Mouse (Mus musculus): ENCODE measurements around the gene Fth1. TPM values are rescaled to one million over a fixed set of nuclear protein-coding genes. Genes with fewer than 3 reads are reported as not detected.
"Not testable (repeated sequence)": the region's sequence is repeated elsewhere in the genome, so short reads cannot be mapped to it uniquely, and the experiment has no call there.

Gene Fth1
- polyA plus RNA-seq (2014; fragmentation: Nextera tagmentation; extraction: Ambion mirVana), result 1,690 and 1,712 TPM in 2 replicates

DNA sequence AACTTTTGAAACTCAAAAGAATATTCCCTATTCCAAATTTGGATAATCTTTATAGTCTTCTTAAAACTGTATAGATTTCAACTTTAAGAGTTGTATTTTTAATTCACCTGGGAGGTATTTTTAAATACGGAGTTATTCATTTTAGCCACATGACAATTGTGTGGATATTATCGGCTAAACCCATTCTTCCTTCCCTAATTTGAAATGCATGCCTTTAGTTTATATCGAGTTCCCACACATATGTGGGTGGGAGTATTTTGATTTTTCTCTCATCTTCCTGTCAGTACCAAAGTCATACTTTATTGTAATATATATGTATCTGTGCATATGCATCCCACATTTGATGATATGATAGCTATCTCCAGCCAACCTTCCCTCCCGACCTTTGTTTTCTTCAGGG lies at the start of gene Fth1:
Gene Fth1, plus strand, starts transcription at position 341 of the 400 bp plus-strand sequence.
- Histone ChIP-seq H3K9me3 (ENCODE audit: control insufficient read depth, low read length) (no peaks in the 10 kb centered on the region), H3K9ac (ENCODE audit: low read depth, low read length) (no peak within 1 kb of the TSS), H3K4me2 (ENCODE audit: low read depth, low read length) (no peak within 1 kb of the TSS), H3K27me3 (replicated peaks; ENCODE audit: control insufficient read depth, insufficient read depth, low read length) (no peaks in the 10 kb centered on the region), H3K36me3 (ENCODE audit: control insufficient read depth, insufficient read depth, low read length) (peaks cover 15% of the 10 kb centered on the region), H3K4me3 (ENCODE audit: low read depth, low read length) (no peak within 1 kb of the TSS), H3K4me1 (ENCODE audit: control insufficient read depth, insufficient read depth, low read length) (peaks cover 24% of the 10 kb centered on the region), H3K27ac (replicated peaks; ENCODE audit: low read depth, low read length) (no peak within 1 kb of the TSS)
- DNase-seq (ENCODE audit: low spot score) (no peak), ATAC-seq (ENCODE audit: low read depth) (no peak)
- WGBS, result 81% methylated on average over 4 of the region's 4 CpGs

DNA sequence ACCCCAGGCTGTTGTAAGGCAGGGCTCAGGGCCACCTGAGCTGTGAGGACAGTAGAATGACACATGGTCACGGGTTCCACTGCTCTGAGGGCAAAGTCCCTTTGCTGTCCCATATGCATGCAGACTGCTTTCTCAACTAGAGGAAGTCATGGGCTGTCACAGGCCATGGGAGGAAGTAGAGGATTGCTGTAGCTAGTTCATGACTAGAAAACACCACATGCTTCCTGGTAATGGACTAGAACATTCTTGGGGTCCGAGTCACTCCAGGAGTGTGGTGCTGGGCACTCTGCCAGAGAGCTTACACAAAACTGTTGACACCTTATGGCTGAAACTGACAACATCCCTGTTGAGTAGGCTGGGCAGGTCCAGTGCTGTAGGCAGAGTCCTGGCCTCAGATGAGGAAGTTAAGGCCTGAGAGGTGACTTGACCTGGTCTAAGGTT lies 49.2 kb upstream of the Fth1 start:
- whole genome bisulfite sequencing, result 100% methylated on average over 1 of the region's 2 CpGs
- H3K4me1 ChIP-seq (ENCODE audit: control insufficient read depth, insufficient read depth, low read length); DNase-seq (ENCODE audit: low spot score); H3K4me3 ChIP-seq (ENCODE audit: low read depth, low read length); H3K9ac ChIP-seq (ENCODE audit: low read depth, low read length); ATAC-seq (ENCODE audit: low read depth); H3K36me3 ChIP-seq (ENCODE audit: control insufficient read depth, insufficient read depth, low read length); H3K9me3 ChIP-seq (ENCODE audit: control insufficient read depth, low read length); H3K4me2 ChIP-seq (ENCODE audit: low read depth, low read length); H3K27ac ChIP-seq (replicated peaks; ENCODE audit: low read depth, low read length); H3K27me3 ChIP-seq (replicated peaks; ENCODE audit: control insufficient read depth, insufficient read depth, low read length): not testable (repeated sequence)

DNA sequence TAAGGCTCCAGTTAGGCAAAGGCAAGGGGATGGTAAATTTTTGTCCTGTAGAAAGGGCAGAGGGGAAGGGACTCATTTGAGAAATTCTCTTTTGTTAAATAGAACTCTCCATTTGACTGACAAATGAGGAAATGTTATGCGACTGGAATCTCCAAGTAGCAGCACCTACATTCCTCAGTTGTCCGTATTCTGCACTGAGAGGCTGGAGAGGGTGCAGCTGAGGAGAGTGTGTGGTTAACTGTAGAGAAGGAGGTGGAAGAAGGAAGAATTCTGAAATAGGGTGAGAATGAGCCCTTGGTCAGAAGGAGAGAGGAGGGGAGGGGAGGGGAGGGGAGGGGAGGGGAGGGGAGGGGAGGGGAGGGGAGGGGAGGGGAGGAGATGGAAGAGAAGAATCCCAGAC lies 46.5 kb upstream of the Fth1 start:
- DNase-seq (ENCODE audit: low spot score) (no peak), ATAC-seq (ENCODE audit: low read depth) (no peak)
- Histone ChIP-seq H3K27ac (replicated peaks; ENCODE audit: low read depth, low read length) (no peak overlapping the region), H3K27me3 (replicated peaks; ENCODE audit: control insufficient read depth, insufficient read depth, low read length) (no peaks in the 10 kb centered on the region), H3K4me3 (ENCODE audit: low read depth, low read length) (no peak overlapping the region), H3K9ac (ENCODE audit: low read depth, low read length) (no peak overlapping the region), H3K9me3 (ENCODE audit: control insufficient read depth, low read length) (no peaks in the 10 kb centered on the region), H3K4me2 (ENCODE audit: low read depth, low read length) (no peak overlapping the region), H3K4me1 (ENCODE audit: control insufficient read depth, insufficient read depth, low read length) (no peaks in the 10 kb centered on the region), H3K36me3 (ENCODE audit: control insufficient read depth, insufficient read depth, low read length) (no peaks in the 10 kb centered on the region)
- WGBS, result 75% methylated on average over 2 of the region's 2 CpGs

DNA sequence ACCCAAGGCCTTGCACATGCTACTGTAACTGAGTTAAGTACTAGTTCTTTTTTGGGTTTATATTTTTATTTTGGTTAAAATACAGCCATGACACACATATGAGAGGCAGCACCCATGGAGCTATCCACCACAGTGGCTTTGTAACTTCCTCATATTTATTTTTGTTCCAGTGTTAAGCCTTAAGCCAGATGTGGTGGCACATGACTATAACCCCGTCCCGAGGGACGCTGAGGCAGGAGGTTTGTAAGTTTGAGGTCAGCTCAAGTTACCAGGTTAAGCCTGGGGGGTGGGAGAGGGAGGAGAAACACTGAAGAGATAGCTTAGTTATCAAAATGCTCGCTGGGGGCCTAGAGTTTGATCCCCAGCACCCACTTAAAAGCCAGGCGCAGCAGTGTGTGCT lies 43.8 kb upstream of the Fth1 start:
- no peaks in the 10 kb centered on the region for H3K36me3 ChIP-seq (ENCODE audit: control insufficient read depth, insufficient read depth, low read length)
- WGBS, result 65% methylated on average over 5 of the region's 5 CpGs
- DNase-seq (ENCODE audit: low spot score) (no peak), ATAC-seq (ENCODE audit: low read depth) (no peak)
- no peaks in the 10 kb centered on the region for H3K4me1 ChIP-seq (ENCODE audit: control insufficient read depth, insufficient read depth, low read length)
- H3K27me3 ChIP-seq (replicated peaks; ENCODE audit: control insufficient read depth, insufficient read depth, low read length), result no peaks in the 10 kb centered on the region
- no peak overlapping the region for H3K27ac ChIP-seq (replicated peaks; ENCODE audit: low read depth, low read length)
- no peak overlapping the region for H3K9ac ChIP-seq (ENCODE audit: low read depth, low read length)
- H3K4me3 ChIP-seq (ENCODE audit: low read depth, low read length), result no peak overlapping the region
- H3K9me3 ChIP-seq (ENCODE audit: control insufficient read depth, low read length), result no peaks in the 10 kb centered on the region
- H3K4me2 ChIP-seq (ENCODE audit: low read depth, low read length), result no peak overlapping the region

DNA sequence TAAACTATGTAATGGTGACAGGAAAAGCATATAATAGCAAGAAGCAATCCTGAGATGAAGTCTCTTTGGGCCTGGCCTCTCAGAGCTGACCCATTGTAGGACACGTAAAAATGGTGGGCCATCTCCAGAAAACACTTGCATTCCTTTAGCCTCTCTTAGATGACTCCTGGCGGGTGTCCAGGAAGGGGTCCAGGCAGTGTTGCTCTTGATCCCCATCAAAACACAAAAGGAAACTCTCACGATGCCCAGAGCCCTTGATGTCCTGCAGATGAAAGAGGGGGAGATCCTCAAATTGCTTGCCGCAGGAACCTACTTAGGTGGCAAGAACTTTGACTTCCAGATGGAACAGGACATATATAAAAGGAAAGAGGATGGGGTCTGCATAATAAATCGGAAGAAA lies 43.0 kb upstream of the Fth1 start:
- Histone ChIP-seq H3K27me3 (replicated peaks; ENCODE audit: control insufficient read depth, insufficient read depth, low read length) (no peaks in the 10 kb centered on the region), H3K9me3 (ENCODE audit: control insufficient read depth, low read length) (no peaks in the 10 kb centered on the region), H3K4me3 (ENCODE audit: low read depth, low read length) (no peak overlapping the region), H3K27ac (replicated peaks; ENCODE audit: low read depth, low read length) (no peak overlapping the region), H3K9ac (ENCODE audit: low read depth, low read length) (no peak overlapping the region), H3K4me1 (ENCODE audit: control insufficient read depth, insufficient read depth, low read length) (no peaks in the 10 kb centered on the region), H3K4me2 (ENCODE audit: low read depth, low read length) (no peak overlapping the region), H3K36me3 (ENCODE audit: control insufficient read depth, insufficient read depth, low read length) (no peaks in the 10 kb centered on the region)
- no peak for DNase-seq (ENCODE audit: low spot score)
- WGBS, result 65% methylated on average over 5 of the region's 5 CpGs
- ATAC-seq (ENCODE audit: low read depth), result no peak

DNA sequence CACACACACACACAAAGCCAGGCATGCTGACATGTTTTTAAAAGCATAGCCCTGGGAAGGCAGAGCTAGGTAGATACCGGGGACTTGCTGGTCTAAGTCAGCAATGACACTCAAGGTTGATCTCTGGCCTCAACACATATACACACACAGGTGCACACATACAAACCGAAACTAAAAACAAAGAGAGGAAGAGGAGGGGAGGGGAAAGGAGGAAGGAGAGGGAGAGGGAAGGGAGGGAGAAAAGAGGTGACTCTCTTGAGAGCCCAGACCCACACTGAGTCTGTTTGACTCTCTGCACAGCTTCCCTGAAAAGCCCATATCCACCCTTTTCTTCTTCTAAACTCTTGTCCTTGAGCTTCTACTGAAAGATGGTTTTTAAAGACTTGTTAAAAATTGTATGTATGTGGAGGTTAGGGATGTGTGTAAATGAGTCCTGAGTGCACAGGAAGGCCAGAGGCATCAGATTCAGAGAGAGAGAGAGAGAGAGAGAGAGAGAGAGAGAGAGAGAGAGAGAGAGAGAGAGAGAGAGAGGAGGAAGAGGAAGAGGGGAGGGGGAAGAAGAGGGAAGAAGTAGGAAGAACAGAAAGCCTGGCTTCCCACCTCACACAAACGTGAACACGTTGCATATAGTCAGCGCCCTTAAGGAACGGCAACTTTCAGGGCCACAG lies 42.1 kb upstream of the Fth1 start:
- WGBS, result 70% methylated on average over 6 of the region's 6 CpGs
- Histone ChIP-seq H3K9ac (ENCODE audit: low read depth, low read length) (no peak overlapping the region), H3K9me3 (ENCODE audit: control insufficient read depth, low read length) (no peaks in the 10 kb centered on the region), H3K27me3 (replicated peaks; ENCODE audit: control insufficient read depth, insufficient read depth, low read length) (no peaks in the 10 kb centered on the region), H3K36me3 (ENCODE audit: control insufficient read depth, insufficient read depth, low read length) (no peaks in the 10 kb centered on the region), H3K4me3 (ENCODE audit: low read depth, low read length) (no peak overlapping the region), H3K27ac (replicated peaks; ENCODE audit: low read depth, low read length) (no peak overlapping the region), H3K4me2 (ENCODE audit: low read depth, low read length) (no peak overlapping the region), H3K4me1 (ENCODE audit: control insufficient read depth, insufficient read depth, low read length) (peaks cover 6% of the 10 kb centered on the region)
- DNase-seq (ENCODE audit: low spot score) (no peak), ATAC-seq (ENCODE audit: low read depth) (no peak)

DNA sequence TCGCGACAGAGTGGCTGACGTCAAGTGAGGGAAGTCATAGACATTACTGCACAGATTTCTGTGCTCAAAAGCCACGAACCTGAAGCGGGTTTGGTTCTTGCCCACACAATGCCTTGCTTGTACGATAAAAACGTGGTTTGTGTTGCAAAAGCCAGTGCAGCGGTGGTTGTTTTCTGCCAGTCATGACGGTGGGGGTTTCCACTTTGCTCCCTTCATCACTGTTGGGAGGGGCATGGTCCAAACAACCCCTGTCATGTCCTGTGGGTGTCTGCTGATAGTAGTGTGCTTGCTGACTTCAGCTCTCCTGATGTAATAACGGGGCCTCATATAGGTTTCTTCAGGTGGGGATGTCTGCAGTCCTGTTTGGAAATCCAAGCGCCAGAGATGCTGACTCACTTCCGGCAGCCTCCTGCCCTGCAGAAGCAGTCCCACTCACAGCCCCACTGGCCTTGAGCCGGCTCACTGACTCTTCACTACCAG lies 41.5 kb upstream of the Fth1 start:
- 57% methylated on average over 13 of the region's 13 CpGs for WGBS
- no peaks in the 10 kb centered on the region for H3K36me3 ChIP-seq (ENCODE audit: control insufficient read depth, insufficient read depth, low read length)
- ATAC-seq (ENCODE audit: low read depth) (no peak), DNase-seq (ENCODE audit: low spot score) (no peak)
- no peak overlapping the region; the same call in 1 of the 2 replicates for H3K27ac ChIP-seq (replicated peaks; ENCODE audit: low read depth, low read length)
- H3K9me3 ChIP-seq (ENCODE audit: control insufficient read depth, low read length), result no peaks in the 10 kb centered on the region
- H3K4me1 ChIP-seq (ENCODE audit: control insufficient read depth, insufficient read depth, low read length), result peaks cover 9% of the 10 kb centered on the region
- H3K9ac ChIP-seq (ENCODE audit: low read depth, low read length), result no peak overlapping the region
- H3K4me2 ChIP-seq (ENCODE audit: low read depth, low read length), result no peak overlapping the region
- H3K27me3 ChIP-seq (replicated peaks; ENCODE audit: control insufficient read depth, insufficient read depth, low read length), result no peaks in the 10 kb centered on the region
- H3K4me3 ChIP-seq (ENCODE audit: low read depth, low read length), result no peak overlapping the region

DNA sequence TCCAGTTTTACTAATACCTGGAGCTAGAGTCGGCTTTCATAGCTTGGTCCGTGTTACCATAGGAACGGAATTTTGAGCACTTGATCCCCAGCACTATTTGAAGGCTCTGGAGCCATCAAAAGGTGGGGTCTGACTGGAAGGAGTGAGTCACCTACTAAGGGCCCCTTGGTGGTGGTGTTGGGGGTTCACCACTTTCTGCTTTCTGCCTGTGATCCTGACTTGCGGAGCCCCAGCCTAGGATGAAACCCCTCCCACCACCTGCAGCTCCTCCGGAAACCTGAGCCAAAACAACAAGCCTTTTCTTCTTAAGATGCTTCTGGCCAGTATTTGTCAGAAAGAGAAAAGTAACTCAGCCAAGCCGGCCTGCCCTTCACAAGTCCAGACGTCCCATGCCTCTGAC lies 40.6 kb upstream of the Fth1 start:
- WGBS, result 36% methylated on average over 7 of the region's 7 CpGs
- Histone ChIP-seq H3K27ac (replicated peaks; ENCODE audit: low read depth, low read length) (no peak overlapping the region), H3K27me3 (replicated peaks; ENCODE audit: control insufficient read depth, insufficient read depth, low read length) (no peaks in the 10 kb centered on the region), H3K9me3 (ENCODE audit: control insufficient read depth, low read length) (no peaks in the 10 kb centered on the region), H3K4me2 (ENCODE audit: low read depth, low read length) (no peak overlapping the region), H3K36me3 (ENCODE audit: control insufficient read depth, insufficient read depth, low read length) (no peaks in the 10 kb centered on the region), H3K4me1 (ENCODE audit: control insufficient read depth, insufficient read depth, low read length) (peaks cover 9% of the 10 kb centered on the region), H3K4me3 (ENCODE audit: low read depth, low read length) (no peak overlapping the region), H3K9ac (ENCODE audit: low read depth, low read length) (no peak overlapping the region)
- 0 out of 2 replicates have a peak, but pooled peaks have one; percentile 47 for ATAC-seq (ENCODE audit: low read depth)
- DNase-seq (ENCODE audit: low spot score), result no peak

DNA sequence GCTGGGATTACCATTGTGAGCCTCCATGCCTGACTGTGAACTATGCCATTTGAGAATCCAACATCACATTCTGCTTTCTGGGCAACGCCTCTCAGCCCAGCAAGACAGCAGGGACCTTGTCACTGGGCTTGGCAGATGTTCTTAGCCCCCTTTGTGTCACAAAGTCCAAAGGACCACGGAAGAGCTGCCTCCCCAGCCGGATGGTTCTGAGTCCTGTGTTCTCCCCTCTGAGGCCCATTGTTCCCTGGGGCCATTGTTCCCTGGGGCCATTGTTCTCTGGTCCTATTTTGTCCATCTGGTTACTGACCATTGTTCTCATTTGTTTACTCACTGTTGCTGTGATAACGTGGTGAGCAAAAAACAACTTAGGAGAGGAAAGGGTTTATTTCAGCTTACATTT lies 39.5 kb upstream of the Fth1 start:
- Histone ChIP-seq H3K9me3 (ENCODE audit: control insufficient read depth, low read length) (no peaks in the 10 kb centered on the region), H3K36me3 (ENCODE audit: control insufficient read depth, insufficient read depth, low read length) (no peaks in the 10 kb centered on the region), H3K4me2 (ENCODE audit: low read depth, low read length) (no peak overlapping the region), H3K9ac (ENCODE audit: low read depth, low read length) (no peak overlapping the region), H3K27me3 (replicated peaks; ENCODE audit: control insufficient read depth, insufficient read depth, low read length) (no peaks in the 10 kb centered on the region), H3K4me1 (ENCODE audit: control insufficient read depth, insufficient read depth, low read length) (peaks cover 9% of the 10 kb centered on the region), H3K4me3 (ENCODE audit: low read depth, low read length) (no peak overlapping the region), H3K27ac (replicated peaks; ENCODE audit: low read depth, low read length) (no peak overlapping the region)
- no peak for ATAC-seq (ENCODE audit: low read depth)
- WGBS, result 25% methylated on average over 4 of the region's 4 CpGs
- DNase-seq (ENCODE audit: low spot score), result no peak
